Mouse (Mus musculus): ENCODE measurements around the gene Vill.

Vill gene

DNA sequence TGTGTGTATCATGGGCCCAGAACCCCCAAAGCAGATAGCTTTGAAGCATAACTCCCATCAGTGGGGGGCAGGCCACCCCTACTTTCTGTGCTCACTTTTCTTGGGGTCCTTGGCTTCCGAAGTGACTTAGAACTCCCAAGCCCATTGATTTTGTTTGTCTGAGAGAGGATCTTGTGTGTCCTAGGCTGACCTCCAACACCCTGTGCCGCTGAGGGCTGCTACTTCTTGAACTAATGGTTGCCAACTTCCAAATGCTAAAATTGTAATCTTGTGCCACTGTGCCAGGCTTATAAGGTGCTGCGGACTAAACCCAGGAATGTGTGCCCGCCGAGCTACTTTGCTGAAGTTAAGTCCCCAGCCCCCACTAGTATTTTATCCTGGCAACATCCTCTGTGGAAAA lies 37.9 kb downstream of the Vill start:
- POLR2A ChIA-PET = interaction anchor here in 1 of 4 experiments (1.5 kb wide), 1 partner anchor 11 kb away, joined by 3 read pairs; no protein-coding TSS in a partner anchor

DNA sequence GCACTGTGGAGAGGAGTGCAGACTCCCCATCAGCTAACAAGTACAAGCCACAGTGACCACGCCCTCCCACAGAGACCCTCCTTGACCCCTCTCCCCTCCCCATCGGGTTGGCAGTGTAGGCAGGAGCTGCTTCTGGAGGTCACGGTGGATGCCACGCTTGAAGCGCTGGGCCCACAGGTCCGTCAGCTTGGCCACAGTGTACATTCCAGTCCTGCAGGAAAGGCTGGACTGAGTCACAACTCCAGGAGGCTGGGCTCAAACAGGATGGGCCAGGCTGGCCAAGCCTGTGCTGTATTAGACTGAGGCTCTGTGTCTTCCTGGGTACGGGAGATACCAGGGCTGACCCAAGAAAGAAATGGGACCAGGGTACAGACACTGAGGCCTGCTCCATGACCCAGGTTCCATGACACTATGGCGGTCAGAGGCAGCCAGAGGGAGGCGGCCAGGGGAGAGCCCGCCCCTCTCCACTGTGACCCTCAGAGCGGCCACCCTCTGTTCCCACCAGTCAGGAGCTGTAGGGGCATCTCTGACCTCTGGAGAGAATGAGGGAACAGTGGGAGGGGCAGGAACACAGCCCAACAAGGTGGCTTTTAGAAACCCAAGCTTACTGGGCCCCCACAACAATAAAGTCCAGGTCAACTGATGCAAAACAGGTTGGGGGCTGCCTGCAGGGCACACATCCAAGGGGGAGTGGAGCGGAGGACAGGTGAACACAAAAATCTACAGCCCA lies 39.2 kb downstream of the Vill start:
- POLR2A ChIA-PET = interaction anchor here in 3 of 4 experiments (0.7 to 2.1 kb wide), 5 partner anchors 10 to 711 kb away, joined by 3 to 10 read pairs (median 3); partner anchors contain the start of gene Myd88 (in 1 of the 3)
- CTCF ChIA-PET = interaction anchor here in 3 of 4 experiments (1.0 to 2.2 kb wide), 4 partner anchors 10 to 171 kb away, joined by 3 to 6 read pairs (median 4); partner anchors contain the start of gene Dlec1 (in 2 of the 3)

More for the DNA sequence above, 37.9 kb downstream of the Vill start:
- CTCF ChIA-PET = interaction anchor here in 2 of 4 experiments (0.6 to 1.5 kb wide), 3 partner anchors 17 to 261 kb away, joined by 3 to 4 read pairs (median 4); no protein-coding TSS in a partner anchor

DNA sequence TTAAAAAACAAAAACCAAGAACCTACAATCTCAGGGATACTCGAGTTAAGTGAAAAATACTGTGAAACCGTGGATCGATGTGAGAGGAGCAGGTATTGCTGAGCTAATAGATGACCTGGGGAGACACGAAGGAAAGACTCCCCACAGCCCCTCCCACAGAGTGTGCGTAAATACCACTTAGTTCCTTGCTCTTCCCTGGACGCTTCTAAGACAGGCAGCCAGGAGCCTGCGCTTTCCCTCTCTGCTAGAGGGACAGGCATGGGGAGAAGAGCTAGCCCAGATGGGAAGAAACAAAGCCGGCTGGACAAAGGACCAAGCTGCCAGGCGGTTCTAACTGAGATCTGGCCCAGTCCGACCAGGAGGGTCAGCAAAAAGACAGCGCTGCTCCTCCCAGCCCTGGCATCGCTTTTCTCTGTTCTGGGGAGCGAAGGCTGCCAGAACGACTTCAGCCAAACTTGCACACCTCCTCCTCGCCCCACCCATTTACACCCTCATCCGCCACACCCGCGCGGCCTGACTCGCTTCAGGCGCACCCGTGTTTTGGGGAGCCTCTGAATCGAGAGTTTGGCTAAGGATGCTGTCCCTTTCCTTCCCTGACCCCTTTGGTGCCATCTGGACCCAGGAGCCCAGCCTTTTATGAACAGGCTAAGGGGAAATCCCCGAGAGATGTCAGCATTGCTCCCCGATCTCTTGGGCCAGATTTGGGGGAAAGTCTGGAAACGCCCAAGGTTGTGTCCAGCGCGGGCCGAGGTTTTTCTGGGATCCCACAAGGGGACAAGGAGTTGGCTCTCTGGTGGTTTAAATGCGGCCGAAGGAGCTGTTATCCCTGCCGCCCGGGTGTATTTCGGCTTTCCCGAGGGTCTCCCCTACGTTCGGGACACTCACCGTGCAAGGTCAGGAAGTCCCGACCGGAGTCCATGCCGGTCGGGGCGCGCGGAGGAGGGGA lies 40.2 kb downstream of the Vill start:
- ChIA-PET CTCF (interaction anchor here in 3 of 4 experiments (1.0 to 2.2 kb wide), 4 partner anchors 9 to 172 kb away, joined by 3 to 6 read pairs (median 4); partner anchors contain the start of gene Dlec1 (in 2 of the 3)), POLR2A (interaction anchor here in 3 of 4 experiments (0.6 to 2.5 kb wide), 12 partner anchors 9 to 919 kb away, joined by 3 to 14 read pairs (median 4); partner anchors contain the start of genes Dlec1 (in 1 of the 3) and Myd88 (in 1 of the 3))

DNA sequence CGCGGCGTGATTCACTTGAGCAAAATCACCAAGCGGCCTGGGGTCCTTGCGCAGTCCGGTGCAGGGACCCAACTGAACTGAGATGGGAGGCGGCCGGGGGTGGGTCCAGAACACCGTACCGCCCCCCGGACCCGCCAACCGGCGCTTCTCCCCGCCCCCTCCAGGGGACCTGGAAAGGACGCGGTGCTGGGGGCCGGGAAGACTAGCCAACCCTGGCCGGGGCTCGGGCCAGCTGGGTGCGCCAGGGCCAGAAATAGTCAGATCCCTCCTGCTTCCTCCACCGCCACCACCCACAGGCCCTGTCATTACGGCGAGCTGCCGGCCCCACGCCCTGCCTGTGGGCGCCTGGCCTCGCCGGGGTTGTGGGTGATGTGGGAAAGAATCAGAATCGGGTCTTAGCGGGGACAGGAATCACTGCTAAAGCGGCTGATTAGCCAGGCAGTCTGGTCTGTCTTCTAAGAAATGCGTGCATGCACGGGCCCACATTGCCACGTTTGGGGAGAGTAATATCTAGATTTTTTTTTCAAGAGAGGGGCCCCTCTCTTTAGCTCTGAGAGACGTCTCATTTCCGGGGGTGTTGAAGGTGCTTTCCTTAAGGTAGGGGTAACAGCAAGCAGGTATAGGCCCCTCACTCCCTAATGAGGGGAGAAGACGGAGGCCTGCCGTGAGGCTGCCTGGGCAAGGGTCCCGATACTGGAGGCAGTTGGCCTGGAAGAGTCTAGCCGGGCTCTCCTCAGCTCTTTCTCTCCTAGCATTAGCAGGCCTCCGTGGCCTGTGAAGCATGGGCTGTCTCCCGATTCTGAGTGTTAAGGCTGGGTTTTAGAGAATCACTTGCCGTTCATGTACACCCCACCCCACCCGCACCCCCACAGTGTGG lies 41.1 kb downstream of the Vill start, which contains the start of gene Plcd1:
Gene Plcd1 (minus strand): TSS at position 84 of the 877 bp plus-strand sequence.
- ChIA-PET POLR2A (interaction anchor here in 2 of 4 experiments (0.6 to 2.5 kb wide), 11 partner anchors 8 to 248 kb away, joined by 3 to 14 read pairs (median 4); partner anchors contain the start of genes Dlec1 (in 1 of the 2) and Myd88 (in 1 of the 2)), CTCF (interaction anchor here in 3 of 4 experiments (0.8 to 2.2 kb wide), 5 partner anchors 8 to 173 kb away, joined by 3 to 6 read pairs (median 4); partner anchors contain the start of gene Dlec1 (in 2 of the 3))

DNA sequence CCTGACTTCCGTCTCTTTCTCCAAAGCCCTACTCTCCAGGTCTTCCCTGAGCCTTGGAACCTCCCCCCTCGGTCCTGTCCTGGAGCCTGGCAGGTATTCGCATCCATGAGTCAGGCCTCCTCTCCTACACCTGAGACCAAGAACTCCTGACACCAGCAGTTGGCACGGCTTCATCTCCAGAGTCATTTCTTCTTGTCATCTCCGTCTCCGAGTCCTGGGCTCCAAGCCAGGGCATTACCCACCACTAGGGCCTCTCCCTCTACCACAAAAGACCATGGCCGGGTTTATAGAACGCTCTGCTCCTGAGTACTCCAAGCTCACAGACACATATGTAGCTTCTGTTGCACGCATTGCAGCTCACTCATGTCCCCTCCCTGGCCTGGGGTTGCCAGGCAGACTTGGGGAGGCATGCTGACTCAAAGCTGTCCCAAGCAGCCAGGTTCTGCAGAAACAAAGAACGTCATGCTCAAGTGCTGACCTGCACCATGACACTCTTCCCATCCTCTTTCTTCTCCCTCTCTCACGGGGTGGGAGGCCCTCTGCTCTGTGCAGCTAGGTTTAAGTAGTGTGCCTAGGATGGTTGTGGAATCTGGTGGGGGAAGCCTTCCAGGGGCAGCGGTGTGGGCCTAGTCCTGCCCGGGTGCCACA lies 42.0 kb downstream of the Vill start:
- ChIA-PET POLR2A (interaction anchor here in 2 of 4 experiments (0.5 to 2.5 kb wide), 3 partner anchors 12 to 345 kb away, joined by 3 to 14 read pairs (median 4); no protein-coding TSS in a partner anchor), CTCF (interaction anchor here in 1 of 4 experiments (1.2 kb wide), 1 partner anchor 174 kb away, joined by 3 read pairs; no protein-coding TSS in a partner anchor)

DNA sequence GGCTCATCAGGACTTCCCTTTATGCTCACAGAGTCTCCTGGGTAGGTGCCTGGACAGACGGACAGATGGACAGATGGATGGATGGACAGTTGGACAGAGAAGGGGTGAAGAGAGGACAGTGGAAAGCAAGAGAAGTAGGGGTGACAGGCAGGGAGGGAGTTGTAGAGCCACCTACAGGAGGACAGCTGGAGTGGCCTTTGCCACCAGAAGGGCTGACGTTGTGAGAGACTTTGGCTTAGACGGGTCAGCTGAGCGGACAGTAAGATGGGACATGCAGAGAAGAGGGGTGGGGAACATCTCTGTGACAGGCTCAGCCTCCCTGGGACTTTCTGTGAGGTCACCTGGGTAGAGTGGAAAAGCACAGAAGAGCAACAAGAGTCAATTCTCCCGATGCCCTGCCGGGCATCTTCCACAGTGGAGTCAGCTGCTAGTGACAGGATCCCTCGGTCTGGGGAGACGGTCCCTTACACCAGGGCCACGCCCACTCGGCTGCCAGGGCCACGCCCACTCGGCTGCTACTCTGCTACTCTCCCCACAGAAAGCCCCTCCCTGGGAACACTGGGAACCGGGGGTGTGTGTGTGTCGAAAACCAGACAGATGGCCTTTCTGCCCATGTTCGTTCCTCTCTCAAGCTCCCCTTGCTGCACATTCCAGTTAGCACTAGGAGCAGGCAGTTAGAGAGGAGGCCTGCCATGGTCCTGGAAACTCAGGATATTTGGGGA lies 47.8 kb downstream of the Vill start:
- ChIA-PET POLR2A (interaction anchor here in 1 of 4 experiments (0.6 to 0.7 kb wide), 2 partner anchors 17 to 220 kb away, joined by 3 to 4 read pairs; no protein-coding TSS in a partner anchor), CTCF (interaction anchor here in 1 of 4 experiments (0.9 kb wide), 1 partner anchor 185 kb away, joined by 3 read pairs; no protein-coding TSS in a partner anchor)

DNA sequence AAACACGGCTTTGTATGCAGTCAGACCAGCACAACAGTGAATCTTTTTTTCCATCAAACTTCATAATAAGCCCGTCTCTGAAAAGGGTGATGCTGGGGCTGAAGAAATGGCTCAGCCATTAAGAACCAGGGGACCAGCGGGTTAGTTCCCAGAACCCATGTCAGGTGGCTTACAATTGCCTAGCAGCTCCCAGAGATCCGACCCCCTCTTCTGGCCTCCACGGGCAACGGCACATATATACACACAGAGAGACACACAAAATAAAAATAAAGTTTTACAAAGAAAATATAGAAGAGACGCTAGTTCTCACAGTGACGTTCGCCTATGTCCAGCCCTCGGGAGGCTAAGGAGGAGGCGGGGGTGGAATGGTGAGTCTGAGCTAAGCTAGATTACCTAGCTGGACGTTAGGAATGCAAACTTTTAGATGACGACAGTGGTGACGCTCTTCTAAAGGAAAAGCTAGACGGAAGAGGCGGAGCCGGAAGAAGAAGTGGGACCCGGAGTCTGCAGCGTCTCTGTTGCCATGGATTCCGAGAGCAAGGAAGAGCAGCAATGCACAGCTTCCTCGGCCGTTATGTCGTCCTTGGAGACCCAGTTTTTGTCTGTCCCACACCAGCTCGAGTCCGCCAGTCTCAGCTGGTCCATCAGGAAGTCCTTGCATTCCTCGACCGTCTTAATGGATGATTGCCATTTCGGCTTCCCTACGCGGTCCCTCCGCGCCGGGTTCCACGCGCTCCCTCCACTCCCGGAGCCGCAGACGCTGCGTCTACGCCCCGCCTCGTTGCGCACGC lies 49.6 kb downstream of the Vill start, which contains the start of gene Dlec1:
Gene Dlec1 (plus strand): TSS at position 487 of the 791 bp plus-strand sequence.
- ChIA-PET CTCF (interaction anchor here in 3 of 4 experiments (0.6 to 1.9 kb wide), 15 partner anchors 9 to 1039 kb away, joined by 3 to 13 read pairs (median 3); partner anchors contain the start of genes Plcd1 (in 3 of the 3), Acvr2b (in 1 of the 3) and Vill (in 1 of the 3)), POLR2A (interaction anchor here in 3 of 4 experiments (0.6 to 1.9 kb wide), 16 partner anchors 9 to 239 kb away, joined by 3 to 7 read pairs (median 4); partner anchors contain the start of genes Myd88 (in 2 of the 3) and Plcd1 (in 1 of the 3))

DNA sequence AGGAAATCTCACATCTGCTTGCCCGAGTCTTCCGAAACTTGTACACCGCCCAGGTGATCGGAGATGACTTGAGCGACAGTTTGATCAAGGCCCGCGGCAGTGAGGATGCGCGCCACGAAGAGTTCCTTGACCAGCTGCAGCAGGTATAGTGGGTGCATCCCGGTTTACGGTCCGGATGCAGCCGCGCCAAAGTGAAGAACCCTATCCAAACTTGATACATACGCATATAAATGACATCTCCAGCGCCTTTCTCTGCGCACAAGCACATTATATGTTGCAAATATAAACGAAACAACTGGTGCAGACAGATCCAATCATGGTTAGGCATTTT lies 50.2 kb downstream of the Vill start:
- POLR2A ChIA-PET = interaction anchor here in 3 of 4 experiments (0.6 to 1.9 kb wide), 11 partner anchors 9 to 239 kb away, joined by 3 to 7 read pairs (median 4); partner anchors contain the start of genes Myd88 (in 2 of the 3) and Plcd1 (in 1 of the 3)

DNA sequence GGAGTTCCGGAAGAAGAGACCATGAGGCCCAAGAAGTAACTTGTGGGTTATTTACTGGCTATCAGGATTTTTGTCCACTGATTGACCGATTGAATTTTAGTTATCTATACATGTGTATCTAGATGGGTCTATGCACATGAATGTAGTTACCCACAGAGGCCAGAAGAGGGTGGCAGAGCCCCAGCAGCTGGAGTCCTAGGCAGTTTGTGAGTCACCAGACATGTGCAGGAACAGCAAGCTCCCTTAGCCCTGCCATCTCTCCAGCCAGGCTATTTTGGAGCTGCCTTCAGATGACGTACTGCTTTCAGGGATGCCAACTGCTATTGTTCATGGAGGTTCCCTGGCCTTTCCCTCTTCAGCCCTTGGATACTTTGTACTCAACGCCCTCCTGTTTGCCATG lies 55.0 kb downstream of the Vill start:
- ChIA-PET POLR2A (interaction anchor here in 2 of 4 experiments (0.8 to 1.5 kb wide), 4 partner anchors 20 to 245 kb away, joined by 3 to 4 read pairs (median 3); no protein-coding TSS in a partner anchor), CTCF (interaction anchor here (0.6 to 2.2 kb wide), 37 partner anchors 9 to 966 kb away, joined by 3 to 17 read pairs (median 4); partner anchors contain the start of genes Acaa1b (in 3 of the 4) and Myd88 (in 2 of the 4))

More for the DNA sequence above, 50.2 kb downstream of the Vill start:
- CTCF ChIA-PET = interaction anchor here in 3 of 4 experiments (0.6 to 1.9 kb wide), 9 partner anchors 10 to 455 kb away, joined by 3 to 13 read pairs (median 5); partner anchors contain the start of gene Plcd1 (in 2 of the 3)

DNA sequence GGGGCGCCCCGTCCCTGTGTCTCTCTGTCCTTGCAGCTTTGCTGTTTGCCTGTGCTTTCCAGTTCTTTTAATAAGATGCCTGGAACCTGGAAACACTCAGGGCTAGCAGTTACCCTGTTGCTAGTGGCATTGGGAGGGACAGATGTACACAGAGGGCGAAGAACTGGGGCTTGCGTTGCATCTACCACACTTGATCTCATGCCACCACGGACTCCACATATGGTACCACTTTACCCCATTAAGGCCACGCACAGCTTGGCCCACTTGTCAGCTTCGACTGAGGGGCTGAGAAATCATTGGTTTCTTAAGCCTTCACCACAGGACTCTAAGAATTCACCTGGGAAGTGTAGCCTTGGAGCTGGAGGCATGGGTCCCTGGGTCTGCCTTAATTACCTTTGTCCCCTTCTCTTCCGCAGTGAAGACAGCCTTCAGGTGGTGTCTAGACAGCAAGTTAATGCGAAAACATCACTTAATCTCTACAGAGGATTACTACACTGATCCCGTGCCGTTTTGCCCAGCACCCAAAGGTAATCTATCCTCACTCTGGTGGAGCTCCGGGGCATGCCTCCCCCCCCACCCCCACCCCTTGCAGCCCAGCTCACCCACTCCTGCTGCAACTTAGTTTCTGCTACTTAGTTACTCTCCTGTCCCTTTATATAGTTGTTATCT lies 57.2 kb downstream of the Vill start:
- ChIA-PET POLR2A (interaction anchor here in 1 of 4 experiments (1.0 to 1.8 kb wide), 2 partner anchors 27 to 184 kb away, joined by 3 to 5 read pairs; partner anchors contain the start of gene Ctdspl), CTCF (interaction anchor here in 2 of 4 experiments (0.7 to 1.5 kb wide), 3 partner anchors 60 to 320 kb away, joined by 4 to 7 read pairs (median 6); no protein-coding TSS in a partner anchor)

DNA sequence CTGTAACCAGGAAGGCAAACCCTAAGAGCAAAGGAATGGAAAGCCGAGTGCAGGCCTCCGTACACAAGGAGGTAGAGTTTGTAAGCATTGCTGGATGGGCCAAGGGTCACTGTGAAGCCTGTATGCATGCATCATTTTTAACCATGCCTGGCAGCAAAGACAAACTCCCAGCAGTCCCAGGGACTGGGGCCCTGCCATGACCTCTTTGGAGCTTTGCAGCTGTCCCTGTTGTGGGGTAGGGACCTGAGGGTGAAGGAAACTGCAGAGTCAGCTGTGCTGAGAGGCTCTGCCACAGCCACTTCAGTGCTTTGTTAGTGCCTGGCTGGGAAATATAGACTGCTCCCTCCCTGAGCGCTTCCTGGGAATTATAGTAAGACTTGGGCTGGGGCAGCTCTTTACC lies 58.1 kb downstream of the Vill start:
- POLR2A ChIA-PET = interaction anchor here in 1 of 4 experiments (1.8 kb wide), 1 partner anchor 28 kb away, joined by 5 read pairs; no protein-coding TSS in a partner anchor
- CTCF ChIA-PET = interaction anchor here in 3 of 4 experiments (0.7 to 1.5 kb wide), 5 partner anchors 60 to 1247 kb away, joined by 4 to 7 read pairs (median 4); no protein-coding TSS in a partner anchor

DNA sequence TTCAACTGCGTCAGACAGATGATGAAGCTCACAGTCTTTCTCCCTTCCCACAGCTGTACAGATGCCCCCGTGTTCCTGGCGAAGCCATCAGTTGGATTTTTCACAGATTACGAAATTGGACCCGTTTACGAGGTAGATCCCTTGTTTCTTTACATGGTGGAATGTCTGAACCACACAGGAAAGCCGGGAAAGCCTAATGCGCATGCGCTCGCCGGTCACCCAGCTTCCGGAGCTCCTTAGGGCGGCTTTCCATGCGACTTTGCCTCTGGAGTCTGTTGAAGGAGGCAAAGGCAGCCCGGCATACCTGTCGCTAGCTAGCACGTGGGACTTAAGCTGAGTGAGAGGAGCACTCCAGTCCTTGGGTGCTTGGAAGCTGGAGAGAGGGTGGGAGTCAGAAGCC lies 62.3 kb downstream of the Vill start:
- POLR2A ChIA-PET = interaction anchor here in 2 of 4 experiments (1.1 to 1.2 kb wide), 2 partner anchors 38 to 288 kb away, joined by 3 read pairs; no protein-coding TSS in a partner anchor
- CTCF ChIA-PET = interaction anchor here in 2 of 4 experiments (0.6 to 1.6 kb wide), 7 partner anchors 27 to 1456 kb away, joined by 3 to 8 read pairs (median 3); no protein-coding TSS in a partner anchor

DNA sequence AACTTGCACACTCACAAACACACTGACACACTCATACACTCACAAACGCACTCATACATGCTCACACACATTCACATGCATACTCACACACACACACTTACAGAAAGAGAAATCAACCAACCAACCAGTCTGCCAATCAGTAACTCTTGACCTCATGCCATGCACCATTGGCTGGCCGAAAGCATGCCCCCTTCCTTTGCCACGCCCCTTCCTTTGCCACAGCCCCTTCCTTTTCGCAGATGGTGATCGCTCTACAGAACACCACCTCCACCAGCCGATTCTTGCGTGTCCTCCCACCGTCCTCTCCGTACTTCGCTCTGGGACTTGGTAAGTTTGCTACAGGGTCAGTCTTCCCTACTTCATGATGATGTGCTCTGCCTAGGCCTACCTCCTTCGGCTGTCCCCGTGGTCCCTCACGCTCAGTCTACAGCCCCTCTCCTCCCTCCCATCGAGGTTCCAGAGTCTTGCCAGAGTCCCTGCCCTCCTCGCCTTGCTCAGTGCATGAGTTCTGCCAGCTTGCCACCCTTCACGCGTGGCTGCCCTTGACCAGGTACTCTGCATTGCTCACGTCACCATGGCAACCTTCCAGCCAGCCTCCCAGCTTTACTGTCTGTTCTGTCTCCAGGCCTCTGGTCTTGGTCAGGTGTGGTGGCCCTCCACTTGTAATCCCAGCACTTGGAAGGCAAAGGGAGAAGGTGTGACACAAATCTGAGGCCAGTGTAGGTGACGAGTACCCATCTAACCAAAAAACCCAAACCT lies 67.0 kb downstream of the Vill start:
- CTCF ChIA-PET = interaction anchor here in 2 of 4 experiments (0.6 to 0.7 kb wide), 2 partner anchors 37 to 93 kb away, joined by 3 read pairs; no protein-coding TSS in a partner anchor
- POLR2A ChIA-PET = interaction anchor here in 1 of 4 experiments (0.7 kb wide), 1 partner anchor 18 kb away, joined by 3 read pairs; the partner anchor contains the start of gene Dlec1

Data from embryonic stem cell, embryonic (primary cell).